Mouse (Mus musculus): ENCODE results near the gene Apoa1.
A peak's percentile ranks its signal among the peaks of the same experiment; 100 is the strongest.

Gene Apoa1

GRCm38 (mm10) chr9:46268343-46268873 lies 40.0 kb downstream of the Apoa1 start, which contains the start of gene Apoa5:
TSS of gene Apoa5 (plus strand) at chr9:46268633.
- DNase-seq, result no peak

- no peak for DNase-seq
Measured at GRCm38 (mm10) chr9:46269125-46269524, 40.7 kb downstream of the Apoa1 start.

- DNase-seq, result no peak
Measured at GRCm38 (mm10) chr9:46270782-46271181, 42.4 kb downstream of the Apoa1 start.

- no peak for DNase-seq
Measured at GRCm38 (mm10) chr9:46272070-46272469, 43.7 kb downstream of the Apoa1 start.

GRCm38 (mm10) chr9:46272677-46273454 lies 44.5 kb downstream of the Apoa1 start, which contains the start of gene Zpr1:
TSS of gene Zpr1 (plus strand) at chr9:46273064.
- peak; percentile 91 for DNase-seq

- DNase-seq, result no peak
Measured at GRCm38 (mm10) chr9:46274494-46274893, 46.1 kb downstream of the Apoa1 start.
